Mouse (Mus musculus): ENCODE measurements at regions not wholly inside any gene's neighbourhood (a gene's known extent, or its start where the extent isn't known, plus 50 kb on each side); places are given as distances from the start of the nearest gene placed in this dataset.

DNA sequence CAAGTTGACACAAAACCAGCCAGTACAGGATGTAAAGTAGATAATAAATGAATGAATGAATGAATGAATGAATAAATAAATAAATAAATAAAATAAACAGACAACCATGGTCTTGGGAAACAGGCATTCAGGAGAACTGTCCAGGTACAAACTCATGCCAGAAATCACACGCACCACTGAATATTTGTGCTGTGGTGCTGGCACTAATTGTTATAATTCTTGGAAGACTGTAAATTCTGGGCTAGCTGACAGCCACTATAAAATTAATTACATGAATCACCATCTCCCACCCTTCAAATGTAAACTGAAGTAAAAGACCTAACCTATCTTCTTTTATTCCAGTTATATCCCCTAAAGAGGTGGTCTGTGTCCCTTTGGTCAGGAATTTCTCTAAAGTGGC, 151.6 kb upstream of the Nabp1 start:
- TF ChIP-seq CTCF (IDR thresholded peaks at IDR 0.05; ENCODE audit: extremely low read depth, insufficient read depth, low read length): no peak
- TF ChIP-seq POLR2A (IDR thresholded peaks at IDR 0.05; ENCODE audit: extremely low read depth, insufficient read depth, low read length): no peak

Measured in cortical plate, adult 2 months (tissue).